Mouse (Mus musculus) CH12.LX (cell line): ENCODE data around the gene Zfp808.
"Not testable (repeated sequence)": the region's sequence is repeated elsewhere in the genome, so short reads cannot be mapped to it uniquely, and the experiment has no call there.

Experiments used
- CTCF ChIP-seq, 2 experiments: IDR thresholded peaks in 1 of 2; conservative IDR thresholded peaks in 1 of 2; 2 replicates each; pipeline ENCODE4 v1.5.1; 2011 to 2012; ENCODE audit warnings: low read depth in 2 of 2, low read length in 2 of 2, improper control_type of control experiment in 1 of 2, inconsistent platforms in 1 of 2, mild to moderate bottlenecking in 1 of 2, moderate library complexity in 1 of 2
- JUND ChIP-seq: conservative IDR thresholded peaks from 2 replicates; pipeline ENCODE4 v1.6.1; 2011; ENCODE audit warnings: low read depth, low read length, improper control_type of control experiment
- MYC ChIP-seq: IDR thresholded peaks from 2 replicates; pipeline ENCODE4 v1.6.1; 2011; ENCODE audit warnings: low read depth, mild to moderate bottlenecking, improper control_type of control experiment, low read length
- USF1 ChIP-seq: IDR thresholded peaks from 2 replicates; pipeline ENCODE4 v1.6.1; 2014; ENCODE audit warnings: low read depth, mild to moderate bottlenecking, inconsistent platforms, low read length, improper control_type of control experiment
- ZKSCAN1 ChIP-seq: IDR thresholded peaks from 2 replicates; pipeline ENCODE4 v1.6.1; 2012; ENCODE audit warnings: low read depth, inconsistent platforms, low read length, improper control_type of control experiment, borderline replicate concordance

DNA sequence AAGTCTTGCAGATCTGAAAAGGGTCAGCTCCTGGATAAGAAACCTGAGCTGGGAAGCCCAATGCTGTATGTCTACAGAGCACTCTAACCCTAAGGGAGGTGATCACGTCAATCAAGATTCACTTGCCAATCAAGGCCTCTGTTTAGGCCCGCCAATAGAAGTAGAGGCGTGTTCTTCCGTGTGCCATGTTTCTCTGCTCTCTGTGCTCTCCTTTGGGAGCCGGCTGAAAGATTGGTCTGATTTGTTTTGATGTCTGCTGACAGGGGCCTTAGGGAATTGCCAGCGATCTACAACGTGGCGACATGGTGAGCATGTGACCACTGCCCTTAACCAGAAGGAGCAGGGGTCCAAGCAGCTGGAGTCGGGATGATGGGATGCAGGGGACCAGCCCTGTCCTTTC, 125.5 kb downstream of the Zfp808 start:
- TF ChIP-seq CTCF (conservative IDR thresholded peaks at IDR 0.05 in 1 of 2, IDR thresholded peaks at IDR 0.05 in 1 of 2; ENCODE audit: low read depth in 2 of 2, low read length in 2 of 2); JUND; ZKSCAN1; USF1; MYC: not testable (repeated sequence)
